Mouse (Mus musculus) embryonic facial prominence, embryonic 11.5 days (tissue): ENCODE data around the gene Itgb1bp1. TPM values are rescaled to one million over a fixed set of nuclear protein-coding genes. Genes with fewer than 3 reads are reported as not detected.

ENCODE experiments used
- ATAC-seq: fragments of 200-750 bp; cut with Nextera tagmentation; replicated peaks from 2 replicates; pipeline ENCODE4 v1.8.0; 2017; ENCODE audit warnings: low read depth; ENCODE audit not compliant: insufficient number of reproducible peaks, low FRiP score, low TSS enrichment
- DNase-seq: peaks from one replicate; pipeline ENCODE4 v3.0.0-alpha.2; 2015; ENCODE audit warnings: low spot score
- H3K27ac ChIP-seq: fragments of 300-500 bp; sonication (generic); replicated peaks from 2 replicates; pipeline ENCODE4 v1.5.1; 2014; ENCODE audit warnings: mild to moderate bottlenecking, low read depth, low read length, control low read depth
- H3K27me3 ChIP-seq: fragments of 300-500 bp; sonication (generic); 2 replicates; pipeline ENCODE4 v1.6.1; 2014; ENCODE audit warnings: mild to moderate bottlenecking, low read length, moderate library complexity, mixed read lengths; ENCODE audit not compliant: control insufficient read depth, insufficient read depth
- H3K36me3 ChIP-seq: fragments of 300-500 bp; sonication (generic); replicated peaks from 2 replicates; pipeline ENCODE4 v1.6.1; 2014; ENCODE audit warnings: low read depth, mild to moderate bottlenecking, low read length, moderate library complexity, mixed read lengths; ENCODE audit not compliant: control insufficient read depth, insufficient read depth
- H3K4me1 ChIP-seq: fragments of 300-500 bp; sonication (generic); 2 replicates; pipeline ENCODE4 v1.6.1; 2014; ENCODE audit warnings: low read length, mixed read lengths; ENCODE audit not compliant: control insufficient read depth, insufficient read depth
- H3K4me2 ChIP-seq: fragments of 300-500 bp; sonication (generic); 2 replicates; pipeline ENCODE4 v1.6.1; 2014; ENCODE audit warnings: low read depth, mild to moderate bottlenecking, control low read depth, low read length, moderate library complexity
- H3K4me3 ChIP-seq: fragments of 300-500 bp; sonication (generic); 2 replicates; pipeline ENCODE4 v1.5.1; 2014; ENCODE audit warnings: low read depth, low read length, control low read depth
- H3K9ac ChIP-seq: fragments of 300-500 bp; sonication (generic); replicated peaks from 2 replicates; pipeline ENCODE4 v1.6.1; 2014; ENCODE audit warnings: mild to moderate bottlenecking, control low read depth, low read length
- H3K9me3 ChIP-seq: fragments of 300-500 bp; sonication (generic); replicated peaks from 2 replicates; pipeline ENCODE4 v1.6.1; 2016; ENCODE audit warnings: mild to moderate bottlenecking, low read length, inconsistent platforms, mixed read lengths; ENCODE audit not compliant: control insufficient read depth
- WGBS: fragments of 180-500 bp; shearing (Covaris S2); extraction: QIAGEN DNeasy Blood & Tissue Kit; methylation state at CpG from one replicate; pipeline ENCODE4 v1.1.7; 2014; 5-methylcytosine and 5-hydroxymethylcytosine counted together
- polyA plus RNA-seq: library from polyadenylated mRNA; unstranded; fragments of >200 nt; fragmentation: Nextera tagmentation; extraction: Ambion mirVana; gene quantifications from 2 replicates; pipeline ENCODE4 v1.2.1, GENCODE M21; 2014

Itgb1bp1 gene
- polyA plus RNA-seq, 1 experiment from 2014 or later = 49.5 TPM

DNA sequence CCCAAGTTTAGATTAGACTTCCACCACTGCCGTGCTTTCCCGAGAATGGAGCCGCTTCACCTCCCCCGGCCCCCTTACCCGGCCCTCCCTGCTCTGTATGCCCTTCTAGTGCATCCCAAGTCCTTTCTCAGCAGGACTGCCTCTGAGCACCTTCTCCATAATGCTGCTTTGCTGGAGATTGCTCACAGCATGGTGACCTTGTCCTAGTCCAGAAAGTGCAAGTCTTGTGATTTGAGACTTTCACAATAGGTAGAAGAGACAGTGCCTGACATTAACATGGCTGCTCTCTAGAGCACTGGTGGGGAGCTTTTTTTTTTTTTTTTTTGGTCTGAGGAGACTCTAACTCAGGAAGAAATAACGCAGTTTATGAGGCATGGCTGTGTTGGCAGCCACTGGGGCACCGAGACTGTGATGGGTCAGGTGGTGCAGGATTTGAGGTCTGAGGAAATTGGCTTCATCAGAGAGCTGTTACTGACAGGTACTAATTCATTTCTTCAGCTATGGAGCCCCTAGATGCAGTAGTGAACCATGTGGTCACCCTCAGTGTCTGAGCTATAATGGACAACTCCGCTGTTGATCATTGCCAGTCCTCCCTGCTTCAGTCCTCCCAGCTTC, 71.4 kb downstream of the Itgb1bp1 start:
- Histone ChIP-seq H3K9me3 (no peaks in the 10 kb centered on the region), H3K4me2 (no peak overlapping the region), H3K27me3 (no peaks in the 10 kb centered on the region), H3K4me1 (no peaks in the 10 kb centered on the region), H3K4me3 (no peak overlapping the region), H3K9ac (no peak overlapping the region), H3K36me3 (peaks cover 2% of the 10 kb centered on the region; the same call in 1 of the 2 replicates), H3K27ac (no peak overlapping the region)
- ATAC-seq (no peak), DNase-seq (no peak)
- WGBS = 97% methylated on average over 8 of the region's 8 CpGs

DNA sequence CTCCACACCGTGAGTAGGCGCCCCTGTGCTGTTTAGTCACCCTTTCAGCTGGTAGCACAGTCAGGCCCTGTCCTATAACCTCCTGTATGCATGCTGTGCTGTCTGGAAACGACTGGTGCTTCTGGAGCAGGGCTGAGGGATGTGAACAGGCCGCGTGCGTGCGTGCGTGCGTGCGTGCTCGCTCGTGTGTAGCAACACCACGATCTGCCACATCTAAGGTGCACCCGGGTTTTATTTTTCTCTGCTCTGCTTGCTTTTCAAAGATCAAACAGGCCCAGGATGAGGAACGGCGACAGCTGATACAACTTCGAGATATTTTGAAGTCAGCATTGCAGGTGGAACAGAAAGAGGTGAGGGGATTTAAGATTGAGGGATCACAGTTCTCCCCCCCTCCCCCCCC, 73.2 kb downstream of the Itgb1bp1 start:
- H3K36me3 ChIP-seq = no peaks in the 10 kb centered on the region; the same call in 1 of the 2 replicates
- no peak overlapping the region for H3K27ac ChIP-seq
- no peak overlapping the region for H3K4me2 ChIP-seq
- no peaks in the 10 kb centered on the region for H3K4me1 ChIP-seq
- no peak overlapping the region for H3K4me3 ChIP-seq
- WGBS = 93% methylated on average over 17 of the region's 17 CpGs
- DNase-seq (no peak), ATAC-seq (no peak)
- no peaks in the 10 kb centered on the region for H3K27me3 ChIP-seq
- H3K9ac ChIP-seq = no peak overlapping the region
- no peaks in the 10 kb centered on the region for H3K9me3 ChIP-seq

DNA sequence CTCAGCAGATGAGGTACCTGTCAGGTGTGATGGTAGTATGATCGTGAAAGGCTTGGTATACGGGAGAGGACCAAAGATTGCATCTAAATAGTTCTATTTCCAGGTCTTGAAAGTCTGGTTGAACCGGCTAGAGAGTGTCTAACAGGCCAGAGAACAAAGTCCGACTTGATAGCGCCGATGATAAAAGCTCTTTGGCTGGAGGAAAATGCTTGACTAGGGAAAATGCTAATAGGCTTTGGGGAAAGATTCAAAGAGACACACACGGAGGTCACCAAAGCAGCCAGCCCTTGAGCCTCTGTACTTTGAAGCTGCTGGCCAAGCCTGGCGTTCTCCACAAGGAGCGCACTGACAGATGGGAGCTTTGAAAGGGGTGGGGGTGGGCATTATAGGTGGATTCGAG, 76.8 kb downstream of the Itgb1bp1 start:
- DNase-seq (no peak), ATAC-seq (no peak)
- 91% methylated on average over 10 of the region's 10 CpGs for WGBS
- Histone ChIP-seq H3K27me3 (no peaks in the 10 kb centered on the region), H3K9me3 (no peaks in the 10 kb centered on the region), H3K27ac (no peak overlapping the region), H3K4me3 (no peak overlapping the region), H3K4me1 (no peaks in the 10 kb centered on the region), H3K36me3 (no peaks in the 10 kb centered on the region; the same call in none of the 2 replicates), H3K4me2 (no peak overlapping the region), H3K9ac (no peak overlapping the region)

DNA sequence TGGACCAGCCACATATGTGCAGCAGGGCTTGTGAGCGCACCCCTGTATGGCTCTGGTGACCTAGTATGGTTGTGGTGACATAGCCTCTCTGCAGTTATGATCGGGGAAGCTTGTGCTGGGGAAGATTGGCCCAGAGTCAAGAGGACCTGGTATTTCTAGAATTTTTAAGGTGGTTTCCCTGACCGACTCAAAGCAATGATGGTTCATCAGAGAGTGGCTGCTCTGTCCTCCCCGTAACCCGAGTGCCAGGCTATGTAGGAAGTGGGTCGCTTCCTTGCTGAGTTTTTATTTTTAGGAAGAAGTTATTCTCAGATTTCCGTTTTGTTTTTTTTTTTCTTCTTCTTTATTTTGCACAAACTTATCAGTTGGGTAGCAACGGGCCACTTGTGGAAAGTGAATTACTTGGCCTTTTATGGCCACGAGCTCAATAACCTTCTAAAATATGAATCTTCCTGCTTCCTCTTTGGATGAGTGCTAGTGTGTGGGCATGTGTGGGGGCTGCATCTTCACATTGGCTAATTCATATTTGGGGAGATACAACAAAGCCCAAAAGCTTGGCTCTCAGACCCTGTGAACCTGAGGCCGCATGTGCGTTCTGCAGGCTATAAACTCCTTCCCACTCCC, 77.8 kb downstream of the Itgb1bp1 start:
- Histone ChIP-seq H3K36me3 (no peaks in the 10 kb centered on the region; the same call in none of the 2 replicates), H3K27ac (no peak overlapping the region), H3K9ac (no peak overlapping the region), H3K4me2 (no peak overlapping the region), H3K4me3 (no peak overlapping the region), H3K27me3 (no peaks in the 10 kb centered on the region), H3K9me3 (no peaks in the 10 kb centered on the region), H3K4me1 (no peaks in the 10 kb centered on the region)
- ATAC-seq (no peak), DNase-seq (no peak)
- 84% methylated on average over 11 of the region's 11 CpGs for WGBS

DNA sequence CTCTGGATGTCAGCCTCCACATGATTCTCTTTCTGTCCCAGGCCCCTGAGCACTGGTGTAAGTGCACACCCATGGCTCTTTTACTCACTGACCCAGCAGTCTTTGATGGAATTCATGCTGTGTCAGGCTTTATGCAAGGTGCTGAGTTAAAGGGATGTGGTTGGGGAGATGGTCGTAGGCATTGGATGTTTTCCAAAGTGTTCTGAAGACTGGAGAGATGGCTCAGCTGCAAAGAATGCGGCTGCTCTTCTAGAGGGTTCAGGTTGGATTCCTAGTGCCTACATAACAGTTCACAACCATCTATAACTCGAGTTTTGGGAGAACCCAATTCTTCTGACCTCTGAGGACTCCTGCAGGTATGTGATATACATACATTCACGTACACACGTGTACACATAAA, 78.7 kb downstream of the Itgb1bp1 start:
- H3K9ac ChIP-seq = no peak overlapping the region
- DNase-seq = no peak
- H3K4me1 ChIP-seq = no peaks in the 10 kb centered on the region
- no peaks in the 10 kb centered on the region for H3K27me3 ChIP-seq
- H3K36me3 ChIP-seq = no peaks in the 10 kb centered on the region; the same call in none of the 2 replicates
- H3K4me2 ChIP-seq = no peak overlapping the region
- WGBS = 93% methylated on average over 5 of the region's 5 CpGs
- no peak for ATAC-seq
- no peak overlapping the region for H3K27ac ChIP-seq
- H3K9me3 ChIP-seq = no peaks in the 10 kb centered on the region
- H3K4me3 ChIP-seq = no peak overlapping the region

DNA sequence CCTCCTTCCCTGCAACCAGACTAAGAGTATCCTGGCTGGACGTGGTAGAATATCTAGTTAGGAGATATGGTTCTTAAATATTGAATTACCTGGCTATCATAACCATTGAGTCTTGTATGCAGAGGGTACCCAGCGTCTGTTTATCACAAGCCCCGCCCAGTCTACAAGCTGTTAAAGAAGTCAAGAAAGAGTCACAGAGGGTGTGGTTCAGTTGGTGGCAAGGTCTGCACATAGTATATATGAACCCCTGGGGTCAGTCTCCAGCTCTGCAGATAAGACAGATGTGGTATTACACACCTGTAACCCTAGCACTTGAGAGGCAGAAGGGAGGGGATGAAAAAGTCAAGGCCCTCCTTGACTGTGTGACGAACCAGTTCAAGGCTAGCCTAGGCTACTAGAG, 80.3 kb downstream of the Itgb1bp1 start:
- ATAC-seq = no peak
- WGBS = 88% methylated on average over 4 of the region's 4 CpGs
- Histone ChIP-seq H3K4me1 (no peaks in the 10 kb centered on the region), H3K36me3 (no peaks in the 10 kb centered on the region; the same call in none of the 2 replicates), H3K4me3 (no peak overlapping the region), H3K27me3 (no peaks in the 10 kb centered on the region), H3K9ac (no peak overlapping the region), H3K9me3 (no peaks in the 10 kb centered on the region), H3K27ac (no peak overlapping the region), H3K4me2 (no peak overlapping the region)
- DNase-seq = no peak

DNA sequence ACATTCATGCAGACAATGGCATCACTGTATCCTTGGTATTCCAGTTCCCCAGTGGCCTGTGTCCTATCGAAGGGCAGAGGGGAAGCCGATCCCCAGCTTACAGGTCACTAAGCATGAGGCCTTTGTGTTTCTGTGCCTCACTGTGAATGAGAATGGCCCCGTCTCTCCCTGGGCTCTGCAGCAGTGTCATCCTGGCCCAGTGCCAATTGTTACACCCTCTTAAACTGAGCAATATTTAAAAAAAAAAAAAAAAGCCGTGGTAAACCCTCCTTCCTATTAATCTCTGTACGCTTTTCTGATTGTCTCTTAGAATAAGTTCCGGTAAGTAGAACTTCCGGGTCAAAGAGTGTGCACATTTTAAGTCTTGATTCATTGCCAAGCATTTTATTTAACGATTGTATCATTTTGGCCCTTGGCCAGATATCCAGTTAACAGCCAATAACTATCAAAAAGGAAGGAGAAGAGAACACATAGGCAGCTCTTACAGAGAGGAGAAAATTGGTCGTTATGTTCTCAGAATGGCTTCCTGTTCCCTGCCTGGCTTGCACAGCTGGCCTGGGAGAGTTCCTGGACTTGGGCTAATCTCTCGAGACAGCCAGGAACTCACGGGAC, 81.3 kb downstream of the Itgb1bp1 start:
- no peak; the same call in 1 of the 2 replicates for ATAC-seq
- DNase-seq = peak; percentile 8
- no peaks in the 10 kb centered on the region for H3K27me3 ChIP-seq
- H3K4me2 ChIP-seq = no peak overlapping the region
- H3K27ac ChIP-seq = no peak overlapping the region
- no peaks in the 10 kb centered on the region for H3K9me3 ChIP-seq
- H3K4me3 ChIP-seq = no peak overlapping the region
- 52% methylated on average over 11 of the region's 11 CpGs for WGBS
- no peaks in the 10 kb centered on the region for H3K4me1 ChIP-seq
- no peak overlapping the region for H3K9ac ChIP-seq
- no peaks in the 10 kb centered on the region; the same call in none of the 2 replicates for H3K36me3 ChIP-seq
